Mouse (Mus musculus) CH12.LX (cell line): Measurements from ENCODE around the gene Cdk14.

Experiments used
- CTCF ChIP-seq, 2 experiments: IDR thresholded peaks in 1 of 2; conservative IDR thresholded peaks in 1 of 2; 2 replicates each; pipeline ENCODE4 v1.5.1; 2011 to 2012; ENCODE audit warnings: low read depth in 2 of 2, low read length in 2 of 2, improper control_type of control experiment in 1 of 2, inconsistent platforms in 1 of 2, mild to moderate bottlenecking in 1 of 2, moderate library complexity in 1 of 2
- POLR2A ChIP-seq: IDR thresholded peaks from 2 replicates; pipeline ENCODE4 v1.6.1; 2011; ENCODE audit warnings: low read depth, mild to moderate bottlenecking, improper control_type of control experiment, low read length
- USF1 ChIP-seq: IDR thresholded peaks from 2 replicates; pipeline ENCODE4 v1.6.1; 2014; ENCODE audit warnings: low read depth, mild to moderate bottlenecking, inconsistent platforms, low read length, improper control_type of control experiment

DNA sequence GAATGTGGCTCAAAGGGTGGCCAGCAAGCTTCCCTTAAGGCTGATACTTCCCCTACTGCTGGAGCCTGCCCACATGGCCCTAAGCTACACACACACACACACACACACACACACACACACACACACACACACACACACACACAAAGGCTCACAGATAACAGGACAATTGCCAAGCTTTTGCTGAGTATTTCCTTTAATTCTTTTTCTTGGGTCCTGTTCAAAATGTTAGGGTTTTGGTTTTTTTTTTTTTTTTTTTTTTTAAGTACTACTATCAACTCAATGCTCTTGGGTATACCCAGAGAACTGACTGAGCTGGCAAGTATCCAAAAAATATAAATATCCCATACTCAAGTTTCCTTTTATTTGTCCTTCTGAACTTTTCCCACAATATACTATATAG is 239.8 kb downstream of the Cdk14 start:
- TF ChIP-seq CTCF (conservative IDR thresholded peaks at IDR 0.05 in 1 of 2, IDR thresholded peaks at IDR 0.05 in 1 of 2; ENCODE audit: low read depth in 2 of 2, low read length in 2 of 2) (no peak), POLR2A (no peak), USF1 (no peak)
